Mouse (Mus musculus) hindbrain, embryonic 11.5 days (tissue): ENCODE data around the gene Gm34653. TPM values are rescaled to one million over a fixed set of nuclear protein-coding genes. Genes with fewer than 3 reads are reported as not detected.

ENCODE experiments used
- ATAC-seq: fragments of 200-750 bp; cut with Nextera tagmentation; 2 replicates; pipeline ENCODE4 v1.8.0; 2017; ENCODE audit warnings: mild to moderate bottlenecking, moderate TSS enrichment, moderate library complexity; ENCODE audit not compliant: low FRiP score
- DNase-seq: peaks from one replicate; pipeline ENCODE4 v3.0.0-alpha.2; 2015; ENCODE audit warnings: low spot score
- H3K27ac ChIP-seq: fragments of 300-500 bp; sonication (generic); 2 replicates; pipeline ENCODE4 v1.5.1; 2014; ENCODE audit warnings: mild to moderate bottlenecking, low read depth, low read length
- H3K27me3 ChIP-seq: fragments of 300-500 bp; sonication (generic); 2 replicates; pipeline ENCODE4 v1.6.1; 2014; ENCODE audit warnings: mild to moderate bottlenecking, low read length, moderate library complexity, mixed read lengths; ENCODE audit not compliant: control insufficient read depth, insufficient read depth
- H3K36me3 ChIP-seq: fragments of 300-500 bp; sonication (generic); 2 replicates; pipeline ENCODE4 v1.6.1; 2014; ENCODE audit warnings: mild to moderate bottlenecking, low read length, moderate library complexity, mixed read lengths; ENCODE audit not compliant: control insufficient read depth, insufficient read depth
- H3K4me1 ChIP-seq: fragments of 300-500 bp; sonication (generic); replicated peaks from 2 replicates; pipeline ENCODE4 v1.6.1; 2014; ENCODE audit warnings: low read length, mixed read lengths; ENCODE audit not compliant: control insufficient read depth, insufficient read depth
- H3K4me2 ChIP-seq: fragments of 300-500 bp; sonication (generic); replicated peaks from 2 replicates; pipeline ENCODE4 v1.6.1; 2014; ENCODE audit warnings: mild to moderate bottlenecking, low read depth, low read length
- H3K4me3 ChIP-seq: fragments of 300-500 bp; sonication (generic); 2 replicates; pipeline ENCODE4 v1.5.1; 2014; ENCODE audit warnings: low read depth, low read length
- H3K9ac ChIP-seq: fragments of 300-500 bp; sonication (generic); 2 replicates; pipeline ENCODE4 v1.6.1; 2014; ENCODE audit warnings: low read depth, low read length
- H3K9me3 ChIP-seq: fragments of 300-500 bp; sonication (generic); 2 replicates; pipeline ENCODE4 v1.6.1; 2016; ENCODE audit warnings: low read length; ENCODE audit not compliant: control insufficient read depth
- WGBS: fragments of 180-500 bp; shearing (Covaris S2); extraction: QIAGEN DNeasy Blood & Tissue Kit; methylation state at CpG from one replicate; pipeline ENCODE4 v1.1.7; 2014; 5-methylcytosine and 5-hydroxymethylcytosine counted together
- polyA plus RNA-seq: library from polyadenylated mRNA; unstranded; fragments of >200 nt; fragmentation: Nextera tagmentation; extraction: Ambion mirVana; gene quantifications from 2 replicates; pipeline ENCODE4 v1.2.1, GENCODE M21; 2014

The Gm34653 gene
- polyA plus RNA-seq, 1 experiment from 2014 or later, result not detected

DNA sequence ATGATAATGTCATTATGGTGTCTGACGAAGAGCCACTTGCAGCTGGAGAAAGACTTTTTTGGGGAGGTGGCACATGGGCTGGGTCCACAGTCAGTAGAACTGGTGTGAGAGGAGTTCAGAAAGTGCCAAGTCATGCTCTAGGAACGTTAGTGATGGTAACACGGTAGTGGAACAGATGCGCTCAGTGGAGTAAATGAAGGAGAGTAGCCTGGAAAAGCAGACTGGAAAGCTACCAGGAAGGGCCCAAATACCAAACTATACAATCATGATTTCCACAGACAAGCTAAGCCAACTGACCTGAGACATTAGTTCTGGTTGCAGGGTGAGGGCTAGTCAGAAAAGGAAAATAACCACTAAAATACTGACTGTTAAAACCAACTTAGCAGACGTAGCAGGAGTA is 36.9 kb downstream of the Gm34653 start:
- Histone ChIP-seq H3K4me2 (peak overlapping the region; percentile 20), H3K4me3 (peak overlapping the region; percentile 63; the same call in 1 of the 2 replicates), H3K36me3 (peaks cover 2% of the 10 kb centered on the region; the same call in 1 of the 2 replicates), H3K4me1 (0 out of 2 replicates have a peak, but pooled peaks cover 2% of the 10 kb centered on the region), H3K9ac (peak overlapping the region; percentile 1; the same call in 1 of the 2 replicates), H3K27me3 (peaks cover 4% of the 10 kb centered on the region), H3K27ac (no peak overlapping the region), H3K9me3 (no peaks in the 10 kb centered on the region)
- no peak for DNase-seq
- WGBS, result 41% methylated on average over 5 of the region's 5 CpGs
- ATAC-seq, result no peak

DNA sequence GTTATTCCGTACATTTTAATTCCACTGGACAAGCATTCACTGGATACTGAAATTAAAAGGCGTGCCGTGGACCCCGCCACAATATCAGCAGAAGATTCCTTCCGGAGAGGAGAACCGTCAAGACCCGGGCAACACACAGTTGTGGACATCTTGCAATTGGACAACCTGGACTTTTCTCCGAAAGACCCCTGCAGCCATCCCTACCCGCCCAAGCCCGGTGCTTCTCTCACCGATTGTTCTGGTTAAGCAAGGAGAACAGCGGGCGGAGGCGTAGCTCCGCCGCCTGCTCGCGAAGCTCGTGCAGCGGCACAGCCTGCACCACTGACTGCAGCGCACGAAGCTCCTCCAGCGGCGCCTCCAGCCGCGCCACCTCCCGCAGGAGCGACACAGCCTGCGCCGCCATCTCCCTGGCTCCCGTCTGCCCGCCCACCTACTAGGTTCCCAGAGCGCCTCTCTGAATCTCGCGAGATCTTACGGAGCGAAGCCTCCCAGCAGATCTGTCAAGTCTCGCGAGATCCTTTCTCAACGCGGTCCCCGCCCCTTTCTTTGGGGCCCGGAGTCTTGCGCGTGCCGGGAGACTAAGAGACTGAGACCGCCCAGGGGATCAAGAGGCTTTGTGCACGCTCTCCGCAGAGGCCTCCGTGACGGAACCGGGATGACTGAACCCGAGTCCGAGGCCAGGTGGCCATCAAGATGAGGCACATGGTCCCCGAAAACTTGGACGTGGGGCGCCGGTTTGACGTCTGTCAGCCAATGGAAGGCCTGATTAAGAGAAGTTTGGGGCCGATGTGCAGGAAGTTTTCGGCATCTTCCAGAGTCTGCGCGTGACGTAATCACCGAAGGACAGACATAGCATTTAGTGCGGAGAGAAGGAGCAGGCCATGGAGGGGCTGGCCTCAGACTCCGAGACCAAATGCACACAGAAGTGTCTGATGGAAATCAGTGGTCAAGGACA is 38.0 kb downstream of the Gm34653 start:
- no peaks in the 10 kb centered on the region for H3K36me3 ChIP-seq
- peak; percentile 98 for ATAC-seq
- peaks cover 4% of the 10 kb centered on the region for H3K27me3 ChIP-seq
- no peaks in the 10 kb centered on the region for H3K9me3 ChIP-seq
- under 1% methylated on average over 67 of the region's 67 CpGs for WGBS
- 0 out of 2 replicates have a peak, but pooled peaks cover 2% of the 10 kb centered on the region for H3K4me1 ChIP-seq
- DNase-seq, result peak; percentile 99
- H3K4me3 ChIP-seq, result peak overlapping the region; percentile 63
- H3K9ac ChIP-seq, result peak overlapping the region; percentile 77
- H3K4me2 ChIP-seq, result peak overlapping the region; percentile 63
- H3K27ac ChIP-seq, result peak overlapping the region; percentile 85

DNA sequence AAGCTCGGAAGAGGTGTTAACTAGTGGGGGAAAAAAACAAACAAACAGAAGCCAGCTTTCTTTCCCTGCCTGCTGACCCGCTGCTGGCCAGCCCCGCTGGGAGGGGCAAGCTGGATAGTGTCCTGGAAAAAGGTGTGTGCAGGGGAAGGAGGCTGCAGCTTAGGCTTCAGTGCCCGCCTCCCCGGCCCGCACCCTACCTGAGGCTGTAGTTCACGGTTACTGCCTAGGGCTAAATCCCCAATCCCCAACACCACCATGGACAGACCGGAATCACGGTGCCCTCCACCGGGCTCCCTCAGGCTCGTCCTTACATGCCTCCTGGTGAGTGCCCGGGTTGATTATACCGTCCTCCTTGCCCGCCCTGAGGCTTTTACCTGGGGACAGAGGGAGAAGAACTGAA is 41.5 kb downstream of the Gm34653 start, which contains the start of gene Cutal:
Gene Cutal (plus strand): TSS at position 126 of the 400 bp plus-strand sequence.
- Histone ChIP-seq H3K27ac (no peak within 1 kb of the TSS), H3K9ac (0 out of 2 replicates have a peak within 1 kb of the TSS, but pooled peaks have one; percentile 27), H3K4me3 (peak within 1 kb of the TSS; percentile 10; the same call in 1 of the 2 replicates), H3K36me3 (no peaks in the 10 kb centered on the region), H3K27me3 (peaks cover 4% of the 10 kb centered on the region), H3K4me2 (peak within 1 kb of the TSS; percentile 17), H3K4me1 (0 out of 2 replicates have a peak, but pooled peaks cover 2% of the 10 kb centered on the region), H3K9me3 (no peaks in the 10 kb centered on the region)
- DNase-seq (peak; percentile 26), ATAC-seq (no peak)
- 2% methylated on average over 14 of the region's 14 CpGs for WGBS

DNA sequence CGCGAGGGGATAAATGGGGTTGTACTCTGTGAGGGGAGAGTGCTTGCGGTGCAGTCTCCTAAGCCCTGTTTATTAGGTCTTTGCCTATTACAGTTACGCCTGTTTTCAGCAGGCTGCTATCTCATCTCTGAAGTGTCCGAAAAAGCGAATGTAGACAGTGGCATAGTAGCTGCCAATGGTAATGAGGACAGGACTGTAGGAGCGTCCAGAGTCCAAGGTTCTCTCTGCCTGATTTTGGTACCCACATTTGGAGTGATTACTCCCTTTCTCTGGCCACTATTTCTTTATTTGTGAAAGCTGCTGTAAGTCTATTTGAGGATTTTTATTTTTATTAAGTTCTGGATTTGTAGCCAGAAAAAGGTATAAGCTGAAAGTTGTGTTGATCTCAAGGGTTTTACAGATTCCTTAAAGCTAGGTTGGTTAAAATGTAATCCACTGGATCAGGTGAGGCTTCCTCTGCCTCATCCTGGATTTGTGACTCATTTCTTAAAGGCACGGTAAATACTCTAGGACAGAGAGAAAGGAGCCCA is 42.1 kb downstream of the Gm34653 start, which contains the start of gene Psmd5:
Gene Psmd5 (minus strand): TSS at position 153 of the 530 bp plus-strand sequence.
- no peak for ATAC-seq
- peak within 1 kb of the TSS; percentile 17 for H3K4me2 ChIP-seq
- peak within 1 kb of the TSS; percentile 10; the same call in 1 of the 2 replicates for H3K4me3 ChIP-seq
- no peak for DNase-seq
- H3K9ac ChIP-seq, result 0 out of 2 replicates have a peak within 1 kb of the TSS, but pooled peaks have one; percentile 27
- no peaks in the 10 kb centered on the region for H3K36me3 ChIP-seq
- H3K4me1 ChIP-seq, result no peaks in the 10 kb centered on the region
- H3K27me3 ChIP-seq, result peaks cover 4% of the 10 kb centered on the region
- WGBS, result 14% methylated on average over 8 of the region's 8 CpGs
- no peak within 1 kb of the TSS for H3K27ac ChIP-seq
- H3K9me3 ChIP-seq, result no peaks in the 10 kb centered on the region

DNA sequence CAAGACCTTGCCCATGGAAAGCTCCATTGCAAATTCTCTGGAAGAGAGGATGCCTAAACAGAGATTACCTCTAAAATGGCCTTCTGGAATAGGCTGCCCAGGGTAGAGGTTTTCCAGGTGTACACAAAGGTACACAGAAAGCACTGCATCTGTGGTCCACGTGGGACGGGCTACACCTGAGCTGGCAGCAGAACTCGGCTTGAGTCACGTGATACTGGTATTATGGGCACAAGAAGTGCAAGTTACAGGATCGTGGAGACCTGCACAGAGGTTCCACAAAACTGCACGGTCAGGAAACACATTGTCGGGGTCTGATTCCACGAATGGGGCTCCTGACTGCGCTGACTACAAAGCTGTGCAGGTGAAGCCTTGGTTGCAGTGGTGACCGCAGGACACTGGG is 47.2 kb downstream of the Gm34653 start:
- Histone ChIP-seq H3K27me3 (no peaks in the 10 kb centered on the region), H3K9ac (no peak overlapping the region), H3K36me3 (no peaks in the 10 kb centered on the region), H3K4me1 (no peaks in the 10 kb centered on the region), H3K27ac (no peak overlapping the region), H3K4me3 (no peak overlapping the region), H3K9me3 (no peaks in the 10 kb centered on the region), H3K4me2 (no peak overlapping the region)
- 90% methylated on average over 10 of the region's 10 CpGs for WGBS
- no peak for DNase-seq
- no peak for ATAC-seq

DNA sequence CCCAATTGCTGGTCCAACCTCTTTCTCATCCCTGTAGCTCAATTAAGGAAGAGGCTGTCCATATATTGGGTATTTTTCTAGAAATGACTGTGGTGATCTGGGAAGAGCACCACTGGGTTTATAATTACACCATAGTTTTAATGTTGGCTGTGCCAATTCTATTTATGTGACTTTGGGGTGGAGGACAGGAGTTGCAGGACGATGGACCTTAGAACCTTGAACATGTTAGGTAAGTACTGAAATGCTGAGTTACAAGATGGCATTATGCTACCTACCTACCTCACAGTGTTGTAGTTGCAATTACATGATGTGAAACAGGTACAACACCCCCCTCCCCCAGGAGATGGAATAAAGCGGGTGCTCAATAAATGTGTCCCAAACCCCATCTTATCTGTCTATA is 50.0 kb downstream of the Gm34653 start:
- no peaks in the 10 kb centered on the region for H3K9me3 ChIP-seq
- no peak overlapping the region for H3K9ac ChIP-seq
- no peak overlapping the region for H3K27ac ChIP-seq
- 94% methylated on average over 2 of the region's 2 CpGs for WGBS
- H3K4me3 ChIP-seq, result no peak overlapping the region
- no peaks in the 10 kb centered on the region for H3K36me3 ChIP-seq
- DNase-seq (no peak), ATAC-seq (no peak)
- no peaks in the 10 kb centered on the region for H3K4me1 ChIP-seq
- no peak overlapping the region for H3K4me2 ChIP-seq
- no peaks in the 10 kb centered on the region for H3K27me3 ChIP-seq

DNA sequence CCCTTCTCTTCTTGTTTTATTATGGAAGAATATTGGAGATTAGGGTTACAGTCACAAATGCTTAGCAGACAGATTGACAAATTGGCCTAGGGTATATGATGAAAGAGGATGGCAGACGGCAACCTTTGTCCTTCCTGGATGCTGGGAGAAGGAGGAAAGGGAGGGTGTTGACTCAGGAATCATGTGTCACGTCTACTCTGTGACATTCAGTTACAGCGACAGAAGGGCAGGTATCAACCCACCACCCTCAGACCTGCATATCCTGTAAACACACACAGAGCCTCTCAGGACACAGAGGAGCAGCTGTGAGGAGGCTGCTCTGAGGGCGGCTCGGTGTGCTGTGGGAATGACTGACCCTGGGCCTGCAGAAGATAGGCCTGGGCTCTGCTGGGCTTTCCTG is 50.4 kb downstream of the Gm34653 start:
- WGBS, result 54% methylated on average over 5 of the region's 5 CpGs
- no peak overlapping the region for H3K4me3 ChIP-seq
- no peaks in the 10 kb centered on the region for H3K9me3 ChIP-seq
- ATAC-seq, result no peak
- no peak overlapping the region for H3K9ac ChIP-seq
- H3K4me1 ChIP-seq, result no peaks in the 10 kb centered on the region
- no peak overlapping the region for H3K27ac ChIP-seq
- DNase-seq, result no peak
- H3K4me2 ChIP-seq, result no peak overlapping the region
- H3K27me3 ChIP-seq, result no peaks in the 10 kb centered on the region
- no peaks in the 10 kb centered on the region for H3K36me3 ChIP-seq

DNA sequence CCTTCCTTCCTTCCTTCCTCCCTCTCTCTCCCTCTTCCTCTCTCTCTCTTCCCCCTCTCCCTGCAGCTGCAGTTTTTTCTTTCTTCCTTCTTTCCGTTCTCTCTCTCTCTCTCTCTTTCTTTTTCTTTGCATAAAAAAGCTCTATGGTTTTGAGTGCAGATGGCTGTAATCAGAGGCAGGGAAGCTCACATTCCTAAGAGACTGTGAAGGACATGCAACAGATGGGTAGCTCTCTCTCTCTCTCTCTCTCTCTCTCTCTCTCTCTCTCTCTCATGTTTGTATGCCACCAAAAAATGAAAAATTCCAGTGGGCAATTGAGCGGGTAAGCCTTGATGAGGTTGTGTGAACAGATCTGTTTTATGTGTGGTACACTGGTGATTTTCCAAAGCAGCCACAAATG is 51.4 kb downstream of the Gm34653 start:
- Histone ChIP-seq H3K4me3 (no peak overlapping the region), H3K4me2 (no peak overlapping the region), H3K36me3 (no peaks in the 10 kb centered on the region), H3K27ac (no peak overlapping the region), H3K9ac (no peak overlapping the region), H3K27me3 (no peaks in the 10 kb centered on the region), H3K9me3 (no peaks in the 10 kb centered on the region), H3K4me1 (no peaks in the 10 kb centered on the region)
- ATAC-seq (no peak), DNase-seq (no peak)
- 62% methylated on average over 2 of the region's 2 CpGs for WGBS
